Mouse (Mus musculus) thymus, postnatal 0 days (tissue): ENCODE measurements around the gene 4930447C04Rik. TPM values are rescaled to one million over a fixed set of nuclear protein-coding genes. Genes with fewer than 3 reads are reported as not detected.

Experiments
- DNase-seq: peaks from one replicate; pipeline ENCODE4 v3.0.0-alpha.2; 2015; ENCODE audit warnings: low spot score
- polyA plus RNA-seq: library from polyadenylated mRNA; unstranded; fragments of >200 nt; fragmentation: Nextera tagmentation; extraction: Ambion mirVana; gene quantifications from 2 replicates; pipeline ENCODE4 v1.2.1, GENCODE M21; 2015

The 4930447C04Rik gene
- polyA plus RNA-seq, 1 experiment from 2014 or later, result 0.94 TPM

- no peak for DNase-seq
These were observed 99.1 kb downstream of the 4930447C04Rik start for GRCm38 (mm10) chr12:72841500-72841899.

DNA sequence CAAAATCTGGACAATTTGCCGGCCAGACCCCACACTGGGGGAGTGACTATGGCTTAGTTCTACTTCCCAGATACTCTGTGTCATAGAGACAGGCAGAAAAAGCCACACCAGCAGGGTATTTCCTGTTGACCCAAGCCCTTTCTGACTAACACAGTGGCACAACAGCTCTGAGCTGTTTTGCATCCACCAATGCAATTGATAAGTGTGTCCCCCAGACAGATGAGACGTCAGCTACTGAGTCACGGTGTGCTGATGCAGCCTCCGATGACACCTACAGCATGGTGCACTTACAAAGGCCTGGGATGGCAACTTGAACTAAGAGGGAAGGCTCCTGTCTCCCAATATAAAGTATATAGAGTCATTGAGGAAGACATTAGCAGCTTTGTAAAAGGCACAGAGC, 103.3 kb downstream of the 4930447C04Rik start:
- no peak for DNase-seq

GRCm38 (mm10) chr12:72835518-72836015, 105.0 kb downstream of the 4930447C04Rik start:
- peak; percentile 44 for DNase-seq

DNA sequence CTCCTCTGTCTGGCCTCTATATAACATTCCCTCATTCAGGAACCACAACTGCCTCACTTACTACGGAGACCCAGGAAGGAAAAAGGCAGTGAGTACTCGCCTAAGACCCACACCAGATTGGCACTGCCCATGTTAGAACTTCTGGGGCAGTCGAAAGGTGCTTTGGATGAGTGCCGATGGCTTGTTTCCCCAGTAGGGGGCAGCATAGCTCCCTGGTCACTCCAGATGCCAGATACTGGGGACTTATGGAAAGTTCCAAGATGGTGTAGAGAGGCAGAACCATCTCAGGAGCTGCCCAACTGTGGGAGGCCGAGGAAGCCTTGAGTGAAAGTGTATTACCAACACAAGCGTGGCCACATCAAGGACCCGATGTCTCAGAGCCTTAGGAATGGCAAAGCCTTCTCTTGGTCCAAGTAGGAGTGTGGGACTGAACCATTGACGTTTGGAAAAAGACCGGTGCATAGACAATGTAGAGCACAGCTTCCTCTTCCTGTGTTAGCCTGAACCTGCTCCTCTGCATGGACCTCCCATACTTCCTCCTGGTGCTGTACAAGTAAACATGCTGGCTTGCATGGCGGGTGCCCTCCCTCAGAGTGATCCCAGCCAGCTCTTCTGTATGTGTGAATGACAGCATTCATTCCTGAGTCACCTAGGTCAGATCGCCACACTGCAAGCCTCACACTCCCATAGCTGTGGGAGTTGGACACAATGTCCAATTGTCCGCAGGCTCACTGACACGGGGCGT, 105.6 kb downstream of the 4930447C04Rik start:
- no peak for DNase-seq

GRCm38 (mm10) chr12:72831711-72832432, 108.7 kb downstream of the 4930447C04Rik start:
- no peak for DNase-seq

Other genes starting within 250 kb of the 4930447C04Rik start
- gene Ppm1a, start 183.3 kb downstream of the 4930447C04Rik start, polyA plus RNA-seq, result 43.6 and 50.2 TPM in 2 replicates
- gene Six6, start 882 bp downstream of the 4930447C04Rik start, polyA plus RNA-seq, result not detected in 2 replicates
- gene Six1, start 113.1 kb upstream of the 4930447C04Rik start, polyA plus RNA-seq, result 11.2 and 13.3 TPM in 2 replicates
- 1.8 TPM in 2 replicates for gene Six4, start 172.7 kb upstream of the 4930447C04Rik start, polyA plus RNA-seq
- gene Mnat1, start 182.9 kb upstream of the 4930447C04Rik start, polyA plus RNA-seq, result 37.2 and 37.5 TPM in 2 replicates